16 mouse cellular contexts compared by ENCODE assay signal in genomic region chr3:58977413-58977812, GRCm38 (mm10).
"Had no signal": no experiment of that assay in that cellular context is flagged by ENCODE, and none has a peak within 500 bp of the region (broad histone marks: within the 10 kb centered on the region; RNA-seq: fewer than 3 reads in every experiment).

No protein-coding gene starts in this region.

- H3K4me3 ChIP-seq: neural tube, embryonic 13.5 days; neural tube, embryonic 15.5 days; stomach, embryonic 15.5 days had no signal

- H3K9ac ChIP-seq: neural tube, embryonic 13.5 days; neural tube, embryonic 15.5 days; stomach, embryonic 15.5 days had no signal

- DNase-seq: retina, postnatal 1 day; right cerebral cortex, adult 18-20 months; right cerebral cortex, postnatal 14 days; right cerebral cortex, postnatal 25 days; right cerebral cortex, postnatal 4 days; spleen, adult 18-20 months; thymus, adult 18-20 months; thymus, adult 2 months; thymus, postnatal 14 days; thymus, postnatal 25 days; thymus, postnatal 36 days; thymus, postnatal 4 days had no signal

- H3K4me2 ChIP-seq: neural tube, embryonic 13.5 days; neural tube, embryonic 15.5 days; stomach, embryonic 15.5 days had no signal

- H3K27me3 ChIP-seq: neural tube, embryonic 13.5 days; neural tube, embryonic 15.5 days; stomach, embryonic 15.5 days had no signal

- H3K36me3 ChIP-seq: neural tube, embryonic 13.5 days; neural tube, embryonic 15.5 days; stomach, embryonic 15.5 days had no signal

- H3K27ac ChIP-seq: neural tube, embryonic 13.5 days; neural tube, embryonic 15.5 days; stomach, embryonic 15.5 days; stomach, postnatal 0 days had no signal

- H3K9me3 ChIP-seq: neural tube, embryonic 13.5 days; neural tube, embryonic 15.5 days; stomach, embryonic 15.5 days had no signal

- H3K4me1 ChIP-seq: neural tube, embryonic 13.5 days; neural tube, embryonic 15.5 days; stomach, embryonic 15.5 days had no signal
